Mouse (Mus musculus) ES-Bruce4 (cell line): ENCODE data around the gene Nrg4.

ENCODE experiments used
- CTCF ChIP-seq: IDR thresholded peaks from one replicate; pipeline ENCODE4 v1.8.1; 2011; ENCODE audit warnings: low read depth, low read length
- EP300 ChIP-seq: IDR thresholded peaks from 2 replicates; pipeline ENCODE4 v1.6.1; 2011; ENCODE audit warnings: low read depth, low read length; ENCODE audit not compliant: insufficient read depth
- POLR2A ChIP-seq: IDR thresholded peaks from one replicate; pipeline ENCODE4 v1.8.1; 2011; ENCODE audit warnings: low read length; ENCODE audit not compliant: insufficient read depth

- TF ChIP-seq CTCF, result no peak
- TF ChIP-seq EP300, result no peak
- TF ChIP-seq POLR2A, result no peak
These were observed 35.3 kb upstream of the Nrg4 start for GRCm38 (mm10) chr9:55361969-55362368.
